Mouse (Mus musculus) 3T3-L1 (cell line): Measurements from ENCODE around the gene Trhr2.

Experiments used
- DNase-seq: peaks from one replicate; pipeline ENCODE4 v3.0.0-alpha.2; 2015; ENCODE audit warnings: low read depth, low spot score

Gene Trhr2

GRCm38 (mm10) chr8:122307836-122308235 is 52.7 kb downstream of the Trhr2 start:
- DNase-seq, result no peak
